Mouse (Mus musculus): ENCODE results near the gene Reep3.
A peak's percentile ranks its signal among the peaks of the same experiment; 100 is the strongest.
"Not testable (repeated sequence)": the region's sequence is repeated elsewhere in the genome, so short reads cannot be mapped to it uniquely, and the experiment has no call there.

Gene Reep3

GRCm38 (mm10) chr10:67096621-67097436 is at the start of gene Reep3:
Gene Reep3 (minus strand): TSS chr10:67096945.
- peak; percentile 77 for DNase-seq (ENCODE audit: low read depth, low spot score)

GRCm38 (mm10) chr10:67145623-67146022 is 48.9 kb upstream of the Reep3 start:
- DNase-seq (ENCODE audit: low read depth, low spot score) = no peak

- no peak for DNase-seq (ENCODE audit: low read depth, low spot score)
Measured at GRCm38 (mm10) chr10:67144269-67144668, 47.5 kb upstream of the Reep3 start.

GRCm38 (mm10) chr10:67143661-67144060 is 46.9 kb upstream of the Reep3 start:
- DNase-seq (ENCODE audit: low read depth, low spot score) = peak; percentile 62

- DNase-seq (ENCODE audit: low read depth, low spot score) = no peak
Measured at GRCm38 (mm10) chr10:67137437-67137836, 40.7 kb upstream of the Reep3 start.

- no peak for DNase-seq (ENCODE audit: low read depth, low spot score)
Measured at GRCm38 (mm10) chr10:67134322-67134721, 37.6 kb upstream of the Reep3 start.

GRCm38 (mm10) chr10:67131709-67132108 is 35.0 kb upstream of the Reep3 start:
- DNase-seq (ENCODE audit: low read depth, low spot score) = no peak

- DNase-seq (ENCODE audit: low read depth, low spot score) = peak; percentile 86
Measured at GRCm38 (mm10) chr10:67129531-67129930, 32.8 kb upstream of the Reep3 start.

- peak; percentile 50 for DNase-seq (ENCODE audit: low read depth, low spot score)
Measured at GRCm38 (mm10) chr10:67126859-67127758, 30.4 kb upstream of the Reep3 start.

GRCm38 (mm10) chr10:67126061-67126858 is 29.5 kb upstream of the Reep3 start:
- peak; percentile 88 for DNase-seq (ENCODE audit: low read depth, low spot score)

GRCm38 (mm10) chr10:67124156-67124555 is 27.4 kb upstream of the Reep3 start:
- peak; percentile 83 for DNase-seq (ENCODE audit: low read depth, low spot score)

- no peak for DNase-seq (ENCODE audit: low read depth, low spot score)
Measured at GRCm38 (mm10) chr10:67123756-67124155, 27.0 kb upstream of the Reep3 start.

- no peak for DNase-seq (ENCODE audit: low read depth, low spot score)
Measured at GRCm38 (mm10) chr10:67120640-67121039, 23.9 kb upstream of the Reep3 start.

- no peak for DNase-seq (ENCODE audit: low read depth, low spot score)
Measured at GRCm38 (mm10) chr10:67120180-67120579, 23.4 kb upstream of the Reep3 start.

GRCm38 (mm10) chr10:67119291-67119690 is 22.5 kb upstream of the Reep3 start:
- no peak for DNase-seq (ENCODE audit: low read depth, low spot score)

- DNase-seq (ENCODE audit: low read depth, low spot score) = peak; percentile 77
Measured at GRCm38 (mm10) chr10:67116251-67116650, 19.5 kb upstream of the Reep3 start.

GRCm38 (mm10) chr10:67115666-67116091 is 18.9 kb upstream of the Reep3 start:
- DNase-seq (ENCODE audit: low read depth, low spot score) = no peak

GRCm38 (mm10) chr10:67115115-67115514 is 18.4 kb upstream of the Reep3 start:
- peak; percentile 84 for DNase-seq (ENCODE audit: low read depth, low spot score)

GRCm38 (mm10) chr10:67113833-67114232 is 17.1 kb upstream of the Reep3 start:
- peak; percentile 54 for DNase-seq (ENCODE audit: low read depth, low spot score)

- DNase-seq (ENCODE audit: low read depth, low spot score) = not testable (repeated sequence)
Measured at GRCm38 (mm10) chr10:67112967-67113366, 16.2 kb upstream of the Reep3 start.

GRCm38 (mm10) chr10:67111799-67112177 is 15.0 kb upstream of the Reep3 start:
- DNase-seq (ENCODE audit: low read depth, low spot score) = no peak
